Mouse (Mus musculus) limb, embryonic 12.5 days (tissue): ENCODE data around the gene Usp15. TPM values are rescaled to one million over a fixed set of nuclear protein-coding genes. Genes with fewer than 3 reads are reported as not detected.
A peak's percentile ranks its signal among the peaks of the same experiment; 100 is the strongest.

ENCODE experiments used
- ATAC-seq: fragments of 200-750 bp; cut with Nextera tagmentation; 2 replicates; pipeline ENCODE4 v1.8.0; 2017; ENCODE audit warnings: low read depth, moderate TSS enrichment; ENCODE audit not compliant: insufficient number of reproducible peaks, insufficient read depth, low FRiP score, low TSS enrichment
- H3K27ac ChIP-seq: fragments of 300-500 bp; sonication (generic); 2 replicates; pipeline ENCODE4 v1.5.1; 2016; ENCODE audit warnings: mild to moderate bottlenecking, moderate library complexity
- H3K27me3 ChIP-seq: fragments of 300-500 bp; sonication (generic); 2 replicates; pipeline ENCODE4 v1.6.1; 2016; ENCODE audit warnings: mild to moderate bottlenecking, moderate library complexity
- H3K36me3 ChIP-seq: fragments of 300-500 bp; sonication (generic); 2 replicates; pipeline ENCODE4 v1.6.1; 2016; ENCODE audit warnings: mild to moderate bottlenecking, moderate library complexity
- H3K4me1 ChIP-seq: fragments of 300-500 bp; sonication (generic); replicated peaks from 2 replicates; pipeline ENCODE4 v1.6.1; 2016
- H3K4me2 ChIP-seq: fragments of 300-500 bp; sonication (generic); 2 replicates; pipeline ENCODE4 v1.6.1; 2016; ENCODE audit warnings: mild to moderate bottlenecking, moderate library complexity
- H3K4me3 ChIP-seq: fragments of 300-500 bp; sonication (generic); replicated peaks from 2 replicates; pipeline ENCODE4 v1.5.1; 2016; ENCODE audit warnings: mild to moderate bottlenecking
- H3K9ac ChIP-seq: fragments of 300-500 bp; sonication (generic); replicated peaks from 2 replicates; pipeline ENCODE4 v1.6.1; 2016; ENCODE audit warnings: mild to moderate bottlenecking, moderate library complexity
- H3K9me3 ChIP-seq: fragments of 300-500 bp; sonication (generic); 2 replicates; pipeline ENCODE4 v1.6.1; 2016; ENCODE audit warnings: mild to moderate bottlenecking, moderate library complexity
- WGBS: fragments of 180-500 bp; shearing (Covaris S2); methylation state at CpG from one replicate; pipeline ENCODE4 v1.1.7; 2016; 5-methylcytosine and 5-hydroxymethylcytosine counted together
- polyA plus RNA-seq: library from polyadenylated mRNA; unstranded; fragments of >200 nt; fragmentation: Nextera tagmentation; extraction: Ambion mirVana; gene quantifications from 2 replicates; pipeline ENCODE4 v1.2.1, GENCODE M21; 2016

The Usp15 gene
- polyA plus RNA-seq, 1 experiment from 2014 or later: 68.0 TPM

- WGBS: 89% methylated on average over 1 of the region's 1 CpGs
- H3K4me1 ChIP-seq: no peaks in the 10 kb centered on the region
- no peaks in the 10 kb centered on the region for H3K36me3 ChIP-seq
- H3K27ac ChIP-seq: no peak overlapping the region
- no peaks in the 10 kb centered on the region for H3K27me3 ChIP-seq
- H3K9me3 ChIP-seq: no peaks in the 10 kb centered on the region; the same call in 1 of the 2 replicates
- H3K4me3 ChIP-seq: no peak overlapping the region
- no peak for ATAC-seq
- no peak overlapping the region for H3K9ac ChIP-seq
- no peak overlapping the region for H3K4me2 ChIP-seq
Measured at GRCm38 (mm10) chr10:123101303-123101702, 95.5 kb downstream of the Usp15 start.

GRCm38 (mm10) chr10:123100584-123100983 is 96.2 kb downstream of the Usp15 start:
- H3K4me3 ChIP-seq: no peak overlapping the region

GRCm38 (mm10) chr10:123094504-123094903 is 102.3 kb downstream of the Usp15 start:
- no peaks in the 10 kb centered on the region; the same call in 1 of the 2 replicates for H3K27me3 ChIP-seq
- H3K36me3 ChIP-seq: no peaks in the 10 kb centered on the region
- 89% methylated on average over 7 of the region's 7 CpGs for WGBS
- H3K4me2 ChIP-seq: no peak overlapping the region
- no peak overlapping the region for H3K9ac ChIP-seq
- H3K9me3 ChIP-seq: no peaks in the 10 kb centered on the region
- H3K27ac ChIP-seq: no peak overlapping the region
- no peaks in the 10 kb centered on the region for H3K4me1 ChIP-seq
- no peak overlapping the region for H3K4me3 ChIP-seq
- ATAC-seq: no peak

More at GRCm38 (mm10) chr10:123100584-123100983, 96.2 kb downstream of the Usp15 start:
- Histone ChIP-seq H3K27me3 (no peaks in the 10 kb centered on the region), H3K36me3 (no peaks in the 10 kb centered on the region), H3K27ac (no peak overlapping the region), H3K4me1 (no peaks in the 10 kb centered on the region), H3K4me2 (no peak overlapping the region), H3K9ac (no peak overlapping the region), H3K9me3 (no peaks in the 10 kb centered on the region; the same call in 1 of the 2 replicates)
- WGBS: 87% methylated on average over 2 of the region's 2 CpGs
- ATAC-seq: no peak

GRCm38 (mm10) chr10:123092577-123092976 is 104.2 kb downstream of the Usp15 start:
- Histone ChIP-seq H3K4me1 (no peaks in the 10 kb centered on the region), H3K9ac (no peak overlapping the region), H3K4me3 (no peak overlapping the region), H3K36me3 (no peaks in the 10 kb centered on the region), H3K9me3 (no peaks in the 10 kb centered on the region), H3K27me3 (no peaks in the 10 kb centered on the region; the same call in 1 of the 2 replicates), H3K4me2 (no peak overlapping the region), H3K27ac (no peak overlapping the region)
- ATAC-seq: no peak
- WGBS: 78% methylated on average over 3 of the region's 3 CpGs

DNA sequence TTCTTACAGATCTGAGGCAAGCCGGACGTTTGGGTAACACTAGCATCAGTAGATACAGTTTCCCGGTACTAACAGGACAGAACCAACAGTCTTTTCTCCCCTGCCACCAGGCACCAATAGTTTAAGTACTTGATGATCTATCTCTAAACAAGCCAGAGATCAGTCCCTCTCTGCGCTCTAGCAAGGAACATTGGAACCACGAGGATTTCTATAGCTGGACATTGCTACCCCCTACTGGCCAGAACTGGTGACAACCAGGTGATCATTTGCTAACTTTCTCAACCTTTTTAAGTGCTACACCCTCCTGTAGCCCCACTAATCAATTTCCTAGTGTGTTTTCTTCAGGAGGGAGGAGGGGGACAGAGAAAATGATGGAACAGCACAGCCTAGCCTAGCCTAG is 105.1 kb downstream of the Usp15 start:
- Histone ChIP-seq H3K36me3 (no peaks in the 10 kb centered on the region), H3K4me1 (no peaks in the 10 kb centered on the region), H3K9ac (no peak overlapping the region), H3K4me2 (no peak overlapping the region), H3K4me3 (no peak overlapping the region), H3K27me3 (no peaks in the 10 kb centered on the region; the same call in 1 of the 2 replicates), H3K9me3 (no peaks in the 10 kb centered on the region), H3K27ac (no peak overlapping the region)
- 30% methylated on average over 5 of the region's 5 CpGs for WGBS
- ATAC-seq: no peak

- H3K4me3 ChIP-seq: no peak overlapping the region
- no peak for ATAC-seq
- no peaks in the 10 kb centered on the region for H3K36me3 ChIP-seq
- no peak overlapping the region for H3K9ac ChIP-seq
- 74% methylated on average over 12 of the region's 12 CpGs for WGBS
- no peak overlapping the region for H3K27ac ChIP-seq
- peaks cover 7% of the 10 kb centered on the region for H3K4me1 ChIP-seq
- no peak overlapping the region for H3K4me2 ChIP-seq
- H3K27me3 ChIP-seq: no peaks in the 10 kb centered on the region; the same call in 1 of the 2 replicates
- H3K9me3 ChIP-seq: no peaks in the 10 kb centered on the region
Measured at GRCm38 (mm10) chr10:123089425-123089930, 107.3 kb downstream of the Usp15 start.

- H3K27ac ChIP-seq: no peak overlapping the region
- no peak overlapping the region for H3K4me3 ChIP-seq
- H3K9ac ChIP-seq: no peak overlapping the region
- H3K36me3 ChIP-seq: no peaks in the 10 kb centered on the region
- H3K4me1 ChIP-seq: peaks cover 7% of the 10 kb centered on the region
- no peak for ATAC-seq
- WGBS: 84% methylated on average over 2 of the region's 2 CpGs
- H3K4me2 ChIP-seq: no peak overlapping the region
- no peaks in the 10 kb centered on the region for H3K9me3 ChIP-seq
- H3K27me3 ChIP-seq: no peaks in the 10 kb centered on the region
Measured at GRCm38 (mm10) chr10:123086847-123087246, 109.9 kb downstream of the Usp15 start.

DNA sequence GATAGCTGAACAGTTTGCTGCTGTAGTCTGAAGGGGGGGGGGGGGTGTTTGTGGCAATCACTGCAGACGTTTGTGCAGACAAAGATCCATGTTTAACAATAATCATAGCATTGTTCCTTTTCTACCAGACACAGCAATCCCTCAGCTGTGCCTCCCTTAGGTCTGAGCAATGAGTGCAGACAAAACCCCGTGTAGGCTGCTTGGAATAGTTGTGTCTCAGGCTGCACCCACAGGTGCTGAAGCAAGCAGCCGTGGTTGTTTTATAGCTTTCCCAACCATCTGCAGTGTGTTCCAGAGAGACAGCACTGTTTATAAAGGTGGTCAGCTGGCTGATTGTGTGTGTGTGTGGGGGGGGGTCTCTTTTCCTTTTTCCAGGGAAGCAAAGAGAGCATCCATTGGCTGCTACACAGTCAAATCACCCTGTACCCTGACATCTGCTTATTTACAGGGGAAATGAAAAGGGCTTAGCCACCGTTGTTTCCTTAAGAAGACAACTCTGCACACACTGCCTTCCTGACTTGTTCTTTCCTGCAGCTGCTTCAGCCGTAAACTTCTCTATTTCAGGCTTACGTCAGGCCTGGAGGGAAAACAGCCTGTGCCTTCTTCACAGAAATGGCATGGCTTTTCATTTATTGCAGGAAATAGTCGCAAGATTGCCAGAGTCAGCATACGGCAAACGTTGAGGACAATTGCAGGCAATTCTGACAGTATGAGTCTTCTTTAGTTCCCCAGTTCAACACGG is 111.7 kb downstream of the Usp15 start:
- Histone ChIP-seq H3K27me3 (peaks cover under 1% of the 10 kb centered on the region; the same call in 1 of the 2 replicates), H3K9ac (no peak overlapping the region), H3K27ac (no peak overlapping the region), H3K4me2 (no peak overlapping the region), H3K4me3 (no peak overlapping the region), H3K4me1 (peaks cover 7% of the 10 kb centered on the region), H3K36me3 (no peaks in the 10 kb centered on the region), H3K9me3 (no peaks in the 10 kb centered on the region)
- ATAC-seq: no peak
- 30% methylated on average over 10 of the region's 10 CpGs for WGBS

DNA sequence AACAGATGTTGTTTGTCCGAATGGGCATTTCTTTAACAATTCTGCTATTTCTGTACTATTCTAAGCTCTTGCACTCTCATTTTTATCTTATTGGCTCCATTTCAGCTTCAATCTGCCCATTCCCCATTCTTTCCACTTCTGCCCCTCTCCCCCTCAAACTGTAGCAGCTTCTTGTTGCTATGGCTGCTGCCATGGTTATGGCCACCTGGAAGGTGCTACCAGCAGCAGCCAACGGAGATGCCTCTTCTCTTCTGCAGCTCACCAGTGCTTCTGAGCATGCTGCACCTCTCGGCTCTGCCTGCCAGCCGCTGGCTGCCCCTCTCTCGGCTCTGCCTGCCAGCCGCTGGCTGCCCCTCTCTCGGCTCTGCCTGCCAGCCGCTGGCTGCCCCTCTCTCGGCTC is 112.5 kb downstream of the Usp15 start:
- no peak overlapping the region for H3K9ac ChIP-seq

DNA sequence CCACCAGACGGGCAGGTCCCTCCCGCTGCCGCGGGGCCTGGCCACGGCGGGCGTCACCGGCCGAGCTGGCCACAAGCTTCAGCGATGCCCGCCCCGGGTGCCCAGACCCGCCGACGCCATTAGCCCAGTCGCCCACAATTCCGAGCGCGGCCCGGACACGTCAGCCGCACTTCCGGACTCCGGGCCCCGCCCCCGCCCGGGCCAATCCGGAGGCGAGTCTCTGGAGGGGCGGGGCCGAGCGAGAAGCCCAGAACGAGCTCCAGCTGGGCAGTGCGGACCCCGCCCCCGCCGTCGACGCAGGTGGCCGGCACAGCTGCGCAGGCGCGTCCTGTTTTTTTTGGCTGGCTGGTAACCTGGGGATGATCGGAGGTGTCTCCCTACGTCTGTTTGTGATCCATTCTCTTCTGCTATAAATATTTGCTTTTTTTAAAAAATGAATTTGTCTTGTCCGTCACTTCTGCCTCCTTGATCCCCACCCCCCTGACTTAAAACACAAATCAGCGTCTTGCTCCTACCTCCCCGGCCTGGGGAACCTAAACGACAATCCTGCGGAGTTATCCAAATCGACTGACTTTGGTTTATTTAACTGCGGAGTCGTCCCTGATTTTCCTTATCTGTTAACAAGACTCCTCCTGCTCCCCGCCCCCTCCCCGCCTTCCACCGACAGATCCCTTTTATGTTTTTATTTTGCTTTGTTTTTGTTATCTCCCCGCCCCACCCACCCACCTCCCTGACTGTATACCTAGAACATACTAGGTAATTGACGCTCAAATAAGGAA is 120.4 kb downstream of the Usp15 start, which contains the start of gene Mon2:
Gene Mon2 (minus strand): TSS at position 261 of the 779 bp plus-strand sequence.
- no peaks in the 10 kb centered on the region for H3K9me3 ChIP-seq
- H3K36me3 ChIP-seq: peaks cover 18% of the 10 kb centered on the region
- H3K4me3 ChIP-seq: peak within 1 kb of the TSS; percentile 100
- peaks cover 3% of the 10 kb centered on the region; the same call in 1 of the 2 replicates for H3K27me3 ChIP-seq
- peak; percentile 98 for ATAC-seq
- peak within 1 kb of the TSS; percentile 76 for H3K4me2 ChIP-seq
- H3K27ac ChIP-seq: peak within 1 kb of the TSS; percentile 80
- WGBS: under 1% methylated on average over 58 of the region's 58 CpGs
- peaks cover 12% of the 10 kb centered on the region for H3K4me1 ChIP-seq
- H3K9ac ChIP-seq: peak within 1 kb of the TSS; percentile 94

More for the DNA sequence above, 112.5 kb downstream of the Usp15 start:
- WGBS: 66% methylated on average over 9 of the region's 9 CpGs
- H3K36me3 ChIP-seq: no peaks in the 10 kb centered on the region
- H3K27me3 ChIP-seq: peaks cover 3% of the 10 kb centered on the region; the same call in 1 of the 2 replicates
- H3K4me1 ChIP-seq: peaks cover 7% of the 10 kb centered on the region
- no peak for ATAC-seq
- no peak overlapping the region for H3K27ac ChIP-seq
- no peak overlapping the region for H3K4me2 ChIP-seq
- no peaks in the 10 kb centered on the region for H3K9me3 ChIP-seq
- H3K4me3 ChIP-seq: no peak overlapping the region

DNA sequence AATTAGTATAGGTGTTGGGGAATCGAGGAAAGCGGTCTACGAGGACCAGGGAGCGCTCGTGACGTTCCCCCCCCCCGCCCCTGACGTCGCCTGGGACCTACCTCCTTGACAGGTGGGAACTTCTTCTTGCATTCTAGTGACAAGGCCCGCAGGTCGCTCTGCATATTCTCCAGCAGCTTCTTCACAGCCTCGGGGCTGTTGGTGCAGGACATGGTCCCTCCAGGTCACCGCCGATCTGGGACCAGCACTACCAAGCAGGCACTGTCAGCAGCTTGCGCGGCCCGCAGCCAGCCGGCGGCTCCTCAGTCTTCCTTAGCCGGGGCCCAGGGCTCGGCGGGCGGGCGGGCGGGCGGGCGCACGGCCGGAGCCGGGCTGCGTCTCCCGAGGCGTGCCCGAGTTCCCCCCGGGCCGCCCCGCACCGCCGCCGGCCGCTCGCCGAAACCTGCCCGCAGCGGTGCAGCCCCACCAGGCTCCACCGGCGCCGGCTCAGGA is 121.0 kb downstream of the Usp15 start:
- Histone ChIP-seq H3K36me3 (peaks cover 18% of the 10 kb centered on the region), H3K4me3 (peak overlapping the region; percentile 100), H3K9me3 (no peaks in the 10 kb centered on the region), H3K9ac (peak overlapping the region; percentile 94), H3K27ac (peak overlapping the region; percentile 80), H3K4me2 (peak overlapping the region; percentile 76), H3K27me3 (peaks cover 3% of the 10 kb centered on the region; the same call in 1 of the 2 replicates), H3K4me1 (peaks cover 12% of the 10 kb centered on the region)
- WGBS: under 1% methylated on average over 35 of the region's 48 CpGs
- ATAC-seq: peak; percentile 49
